Mouse (Mus musculus) retina, embryonic 14.5 days (tissue): ENCODE measurements around the gene Unk.
A peak's percentile ranks its signal among the peaks of the same experiment; 100 is the strongest.

ENCODE experiments used
- DNase-seq: peaks from one replicate; pipeline ENCODE4 v3.0.0-alpha.2; 2015; ENCODE audit warnings: low spot score

Unk gene

GRCm38 (mm10) chr11:116108464-116109137 is 78.5 kb downstream of the Unk start:
- DNase-seq: no peak

GRCm38 (mm10) chr11:116109441-116110081 is 79.4 kb downstream of the Unk start:
- peak; percentile 37 for DNase-seq

GRCm38 (mm10) chr11:116110131-116110530 is 80.0 kb downstream of the Unk start:
- DNase-seq: no peak

GRCm38 (mm10) chr11:116110540-116110939 is 80.4 kb downstream of the Unk start:
- no peak for DNase-seq
